Mouse (Mus musculus): ENCODE measurements around the gene Thada.
"Not testable (repeated sequence)": the region's sequence is repeated elsewhere in the genome, so short reads cannot be mapped to it uniquely, and the experiment has no call there.

Gene Thada

GRCm38 (mm10) chr17:84256278-84256819 lies 209.7 kb downstream of the Thada start:
- no peak for DNase-seq

- DNase-seq = peak; percentile 40
Observed at GRCm38 (mm10) chr17:84255841-84256240, 210.2 kb downstream of the Thada start.

GRCm38 (mm10) chr17:84251426-84251825 lies 214.6 kb downstream of the Thada start:
- no peak for DNase-seq

GRCm38 (mm10) chr17:84244182-84244920 lies 221.7 kb downstream of the Thada start:
- no peak for DNase-seq

GRCm38 (mm10) chr17:84243759-84244158 lies 222.2 kb downstream of the Thada start:
- no peak for DNase-seq

- no peak for DNase-seq
Observed at GRCm38 (mm10) chr17:84241308-84241957, 224.6 kb downstream of the Thada start.

- no peak for DNase-seq
Observed at GRCm38 (mm10) chr17:84239679-84240292, 226.2 kb downstream of the Thada start.

GRCm38 (mm10) chr17:84238174-84238573 lies 227.8 kb downstream of the Thada start:
- DNase-seq = no peak

GRCm38 (mm10) chr17:84236781-84237557 lies 229.0 kb downstream of the Thada start:
- DNase-seq = peak; percentile 44

- DNase-seq = no peak
Observed at GRCm38 (mm10) chr17:84235399-84235928, 230.5 kb downstream of the Thada start.

- DNase-seq = not testable (repeated sequence)
Observed at GRCm38 (mm10) chr17:84234785-84235184, 231.2 kb downstream of the Thada start.

GRCm38 (mm10) chr17:84233758-84234157 lies 232.2 kb downstream of the Thada start:
- DNase-seq = no peak

- DNase-seq = no peak
Observed at GRCm38 (mm10) chr17:84231361-84231760, 234.6 kb downstream of the Thada start.

GRCm38 (mm10) chr17:84228223-84228622 lies 237.8 kb downstream of the Thada start:
- no peak for DNase-seq

GRCm38 (mm10) chr17:84226681-84227080 lies 239.3 kb downstream of the Thada start:
- peak; percentile 38 for DNase-seq

- DNase-seq = no peak
Observed at GRCm38 (mm10) chr17:84226231-84226630, 239.8 kb downstream of the Thada start.

GRCm38 (mm10) chr17:84224217-84224887 lies 241.7 kb downstream of the Thada start:
- DNase-seq = no peak

GRCm38 (mm10) chr17:84218841-84219240 lies 247.2 kb downstream of the Thada start:
- not testable (repeated sequence) for DNase-seq

- DNase-seq = no peak
Observed at GRCm38 (mm10) chr17:84217696-84218095, 248.3 kb downstream of the Thada start.

- peak; percentile 51 for DNase-seq
Observed at GRCm38 (mm10) chr17:84215264-84215960, 250.6 kb downstream of the Thada start.

GRCm38 (mm10) chr17:84213464-84213863 lies 252.5 kb downstream of the Thada start:
- DNase-seq = no peak
